Mouse (Mus musculus): Measurements from ENCODE around the gene Dmrtc2. TPM values are rescaled to one million over a fixed set of nuclear protein-coding genes. Genes with fewer than 3 reads are reported as not detected.

The Dmrtc2 gene
- polyA plus RNA-seq, 1 experiment = not detected

DNA sequence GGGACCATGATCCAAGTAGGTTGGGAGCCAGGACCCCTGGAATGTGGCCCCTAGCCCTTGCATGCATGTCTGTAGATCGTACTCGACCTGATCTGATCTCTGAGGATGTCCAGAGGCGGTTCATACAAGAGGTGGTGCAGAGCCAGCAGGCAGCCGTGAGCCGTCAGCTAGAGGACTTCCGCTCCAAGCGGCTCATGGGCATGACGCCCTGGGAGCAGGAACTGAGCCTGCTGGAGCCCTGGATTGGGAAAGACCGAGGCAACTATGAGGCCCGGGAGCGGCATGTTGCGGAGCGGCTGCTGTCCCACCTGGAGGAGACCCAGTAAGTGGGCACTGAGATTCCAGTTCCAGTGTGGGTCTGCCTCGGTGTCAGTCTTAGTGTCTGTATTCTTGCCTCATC, 42.6 kb downstream of the Dmrtc2 start:
- no peak for TF ChIP-seq GATA1 (IDR thresholded peaks at IDR 0.05; ENCODE audit: low read length)

DNA sequence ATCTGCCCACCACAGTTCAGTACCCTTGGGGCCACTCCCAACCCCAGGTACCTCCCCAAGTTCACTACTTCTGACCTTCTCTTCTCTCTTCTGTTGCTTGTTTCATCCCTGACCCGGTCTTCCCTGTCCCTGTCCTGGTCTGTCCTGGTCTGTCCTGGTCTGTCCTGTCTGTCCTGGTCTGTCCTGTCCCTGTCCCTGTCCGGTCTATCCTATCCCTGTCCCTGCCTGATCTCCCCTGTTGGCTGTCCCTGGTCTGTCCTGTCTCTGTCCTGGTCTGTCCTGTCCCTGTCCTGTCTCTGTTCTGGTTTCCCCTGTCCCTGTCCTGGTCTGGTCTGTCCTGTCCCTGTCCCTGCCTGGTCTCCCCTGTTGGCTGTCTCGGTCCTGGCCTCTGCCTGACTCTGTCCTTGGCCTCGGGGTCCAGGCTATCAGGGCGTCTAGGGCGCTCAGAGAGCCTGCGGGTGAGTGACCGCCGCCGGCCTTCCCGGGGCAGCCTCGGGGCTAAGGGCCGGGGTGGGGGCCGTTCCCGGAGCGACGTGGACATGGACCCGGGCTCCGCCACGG, 49.0 kb downstream of the Dmrtc2 start:
- no peak for TF ChIP-seq GATA1 (IDR thresholded peaks at IDR 0.05; ENCODE audit: low read length)

DNA sequence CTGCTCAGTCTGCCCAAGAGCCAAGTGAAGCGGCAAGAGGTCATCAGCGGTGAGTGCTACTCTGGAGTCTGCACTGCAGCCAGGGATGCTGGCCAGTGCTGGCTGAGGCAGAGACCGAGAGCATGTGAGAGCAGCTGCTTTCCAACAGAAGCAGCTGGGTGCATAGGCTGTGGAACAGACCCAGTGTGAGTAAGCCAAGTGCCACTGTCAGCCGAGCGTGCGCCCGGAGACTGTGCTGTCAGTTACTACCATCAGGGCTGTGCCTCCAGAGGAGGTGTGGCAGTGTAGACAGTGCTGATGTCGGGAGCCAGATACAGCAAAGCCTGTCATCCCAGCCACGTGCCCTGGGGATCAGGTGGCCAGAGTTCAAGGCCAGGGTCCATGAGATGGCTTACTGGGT, 49.9 kb downstream of the Dmrtc2 start:
- TF ChIP-seq GATA1 (IDR thresholded peaks at IDR 0.05; ENCODE audit: low read length) = no peak

Other genes with a start within 250 kb of the Dmrtc2 start
- not detected in 2 replicates for gene Lypd3, start 233.5 kb upstream of the Dmrtc2 start, polyA plus RNA-seq (2012)
- gene Tex101, start 193.4 kb upstream of the Dmrtc2 start, polyA plus RNA-seq (2012) = not detected in 2 replicates
- not detected in 2 replicates for gene BC049730, start 160.8 kb upstream of the Dmrtc2 start, polyA plus RNA-seq (2012)
- not detected in 2 replicates for gene Gm4763, start 143.1 kb upstream of the Dmrtc2 start, polyA plus RNA-seq (2012)
- 0.04 and 0.10 TPM in 2 replicates for gene Cd177, start 109.7 kb upstream of the Dmrtc2 start, polyA plus RNA-seq (2012)
- not detected in 2 replicates for gene Ceacam10, start 92.9 kb upstream of the Dmrtc2 start, polyA plus RNA-seq (2012)
- gene Gm9844, start 7.8 kb upstream of the Dmrtc2 start, polyA plus RNA-seq (2012) = 0.15 and 0.21 TPM in 2 replicates
- gene Lypd4, start 116 bp upstream of the Dmrtc2 start, polyA plus RNA-seq (2012) = not detected in 2 replicates
- 4,389 and 5,872 TPM in 2 replicates for gene Rps19, start 14.3 kb downstream of the Dmrtc2 start, polyA plus RNA-seq (2012)
- 0.04 and 0.05 TPM in 2 replicates for gene Cd79a, start 27.3 kb downstream of the Dmrtc2 start, polyA plus RNA-seq (2012)
- 464 and 499 TPM in 2 replicates for gene Arhgef1, start 32.9 kb downstream of the Dmrtc2 start, polyA plus RNA-seq (2012)
- gene Gm4881, start 74.4 kb downstream of the Dmrtc2 start, polyA plus RNA-seq (2012) = not detected in 2 replicates
- gene Rabac1, start 102.7 kb downstream of the Dmrtc2 start, polyA plus RNA-seq (2012) = 164 and 218 TPM in 2 replicates
- gene Atp1a3, start 135.9 kb downstream of the Dmrtc2 start, polyA plus RNA-seq (2012) = 0.05 and 0.12 TPM in 2 replicates
- 137 and 175 TPM in 2 replicates for gene Grik5, start 202.3 kb downstream of the Dmrtc2 start, polyA plus RNA-seq (2012)
- gene Zfp574, start 202.5 kb downstream of the Dmrtc2 start, polyA plus RNA-seq (2012) = 70.8 and 77.5 TPM in 2 replicates